Mouse (Mus musculus): ENCODE measurements at regions not wholly inside any gene's neighbourhood (a gene's known extent, or its start where the extent isn't known, plus 50 kb on each side); places are given as distances from the start of the nearest gene placed in this dataset.
"Not testable (repeated sequence)": the region's sequence is repeated elsewhere in the genome, so short reads cannot be mapped to it uniquely, and the experiment has no call there.

DNA sequence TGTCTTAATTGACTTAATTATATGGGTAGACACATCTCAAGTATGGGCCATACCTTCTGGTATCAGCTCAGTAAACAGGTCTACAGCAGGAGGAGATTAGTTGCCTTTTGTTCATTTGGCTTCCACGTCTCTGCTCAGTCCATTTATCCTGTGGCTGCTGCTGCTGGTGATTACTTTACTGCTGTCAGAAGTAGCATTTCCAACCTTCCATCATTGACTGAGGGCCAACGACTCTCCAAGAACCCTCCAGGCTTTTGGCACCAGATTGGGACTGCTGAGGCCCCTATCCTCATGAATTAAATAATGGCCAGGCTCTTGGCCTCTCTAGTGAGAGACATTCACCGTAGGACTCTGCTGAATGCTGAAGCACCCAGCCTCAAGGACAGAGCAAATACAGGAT, 303.0 kb downstream of the Gm11232 start:
- Histone ChIP-seq H3K9ac (replicated peaks; ENCODE audit: low read length, poor library complexity, severe bottlenecking) (no peak overlapping the region), H3K4me1 (ENCODE audit: insufficient read depth, low read length) (no peaks in the 10 kb centered on the region), H3K27ac (ENCODE audit: low read depth, low read length) (no peak overlapping the region), H3K27me3 (ENCODE audit: insufficient read depth, low read length) (no peaks in the 10 kb centered on the region), H3K4me3 (ENCODE audit: low read depth, low read length) (no peak overlapping the region), H3K4me2 (ENCODE audit: low read depth, low read length, poor library complexity, severe bottlenecking) (no peak overlapping the region), H3K9me3 (ENCODE audit: low read length) (no peaks in the 10 kb centered on the region), H3K36me3 (ENCODE audit: insufficient read depth, low read length) (no peaks in the 10 kb centered on the region)
- peak; percentile 78 for DNase-seq (ENCODE audit: low spot score)
- TF ChIP-seq CTCF (IDR thresholded peaks at IDR 0.05), result no peak
- no peak for ATAC-seq (ENCODE audit: low FRiP score)
- 34% methylated on average over 3 of the region's 3 CpGs for whole genome bisulfite sequencing

DNA sequence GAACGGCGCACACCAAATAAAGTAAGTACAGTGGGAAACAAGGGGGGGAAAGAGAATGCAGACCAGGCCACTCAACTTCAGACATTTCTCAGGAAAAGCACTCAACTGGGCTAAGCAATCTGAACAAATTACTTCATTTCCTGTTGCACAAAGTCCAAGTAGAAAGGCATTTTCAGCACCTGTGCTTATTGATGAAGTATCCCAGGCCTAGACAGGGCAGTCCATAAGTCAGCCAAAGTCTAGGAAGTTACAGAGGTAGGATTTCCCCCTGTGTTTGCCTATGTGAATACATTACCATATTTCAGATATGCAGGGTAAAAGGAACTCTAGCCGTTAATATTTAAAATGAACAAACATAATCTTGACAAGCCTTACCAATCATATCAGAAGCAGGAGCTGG, 304.3 kb downstream of the Gm11232 start:
- no peaks in the 10 kb centered on the region for H3K27me3 ChIP-seq (ENCODE audit: insufficient read depth, low read length)
- WGBS, result 88% methylated on average over 3 of the region's 3 CpGs
- TF ChIP-seq CTCF (IDR thresholded peaks at IDR 0.05), result no peak
- no peak for DNase-seq (ENCODE audit: low spot score)
- H3K4me3 ChIP-seq (ENCODE audit: low read depth, low read length), result no peak overlapping the region
- H3K9ac ChIP-seq (replicated peaks; ENCODE audit: low read length, poor library complexity, severe bottlenecking), result no peak overlapping the region
- no peak for ATAC-seq (ENCODE audit: low FRiP score)
- no peak overlapping the region for H3K4me2 ChIP-seq (ENCODE audit: low read depth, low read length, poor library complexity, severe bottlenecking)
- no peak overlapping the region for H3K27ac ChIP-seq (ENCODE audit: low read depth, low read length)
- H3K4me1 ChIP-seq (ENCODE audit: insufficient read depth, low read length), result no peaks in the 10 kb centered on the region
- no peaks in the 10 kb centered on the region for H3K9me3 ChIP-seq (ENCODE audit: low read length)
- H3K36me3 ChIP-seq (ENCODE audit: insufficient read depth, low read length), result no peaks in the 10 kb centered on the region

DNA sequence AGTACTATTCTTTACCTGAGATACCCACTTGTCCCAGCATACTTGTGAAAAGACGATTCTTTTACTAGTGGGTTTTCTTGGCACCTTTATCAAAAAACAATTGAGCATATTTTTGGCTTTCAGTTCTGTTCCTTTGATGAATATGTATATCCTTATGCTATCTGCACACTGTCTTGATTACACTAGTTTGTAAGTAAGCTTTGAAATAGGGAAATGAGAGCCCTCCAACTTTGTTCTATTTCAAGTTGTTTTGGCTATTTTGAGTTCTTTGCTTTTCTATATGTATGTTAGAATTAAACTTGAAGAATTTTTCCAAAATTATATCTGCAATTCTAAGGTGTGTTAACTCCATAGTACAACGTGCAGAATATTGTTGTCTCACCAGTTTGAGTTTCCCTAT, 311.3 kb downstream of the Gm11232 start:
- no peak for ATAC-seq (ENCODE audit: low FRiP score)
- H3K4me1 ChIP-seq (ENCODE audit: insufficient read depth, low read length), result no peaks in the 10 kb centered on the region
- WGBS, result 91% methylated on average over 2 of the region's 2 CpGs
- no peaks in the 10 kb centered on the region for H3K27me3 ChIP-seq (ENCODE audit: insufficient read depth, low read length)
- no peak overlapping the region for H3K27ac ChIP-seq (ENCODE audit: low read depth, low read length)
- H3K36me3 ChIP-seq (ENCODE audit: insufficient read depth, low read length), result no peaks in the 10 kb centered on the region
- no peaks in the 10 kb centered on the region for H3K9me3 ChIP-seq (ENCODE audit: low read length)
- no peak overlapping the region for H3K9ac ChIP-seq (replicated peaks; ENCODE audit: low read length, poor library complexity, severe bottlenecking)
- H3K4me3 ChIP-seq (ENCODE audit: low read depth, low read length), result no peak overlapping the region
- DNase-seq (ENCODE audit: low spot score), result no peak
- TF ChIP-seq CTCF (IDR thresholded peaks at IDR 0.05), result no peak
- H3K4me2 ChIP-seq (ENCODE audit: low read depth, low read length, poor library complexity, severe bottlenecking), result no peak overlapping the region

DNA sequence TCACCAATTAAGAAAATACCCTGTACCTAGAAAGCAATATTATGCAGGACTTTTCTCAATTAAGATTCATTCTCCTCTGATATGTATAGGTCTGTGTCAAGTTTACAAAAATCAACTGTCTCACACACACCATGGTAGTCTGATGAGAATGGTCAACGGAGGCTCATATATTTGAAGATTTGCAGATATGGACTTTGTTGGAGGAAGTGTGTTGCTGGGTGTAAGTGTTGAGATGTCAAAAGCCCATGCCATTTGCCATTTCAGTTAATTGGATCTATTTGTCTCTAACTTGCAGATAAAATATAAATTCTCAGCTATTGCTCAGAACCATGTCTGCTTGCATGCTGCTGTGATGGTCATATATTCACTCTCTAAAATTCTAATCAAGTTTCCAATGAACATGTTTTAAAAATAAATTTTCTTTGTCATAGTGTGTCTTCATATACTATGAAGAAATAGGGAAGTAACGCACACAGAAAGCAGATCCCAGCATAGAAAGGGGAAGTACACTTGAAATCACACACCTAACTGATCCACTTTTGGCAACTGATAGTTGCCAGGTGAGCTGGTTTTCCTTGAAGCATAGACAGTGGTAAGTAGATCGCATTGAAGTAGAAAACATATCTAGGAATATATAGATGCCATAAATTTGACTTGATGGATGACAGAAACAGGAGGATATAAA, 326.4 kb downstream of the Gm11232 start:
- Histone ChIP-seq H3K4me1 (ENCODE audit: insufficient read depth, low read length) (no peaks in the 10 kb centered on the region), H3K9ac (replicated peaks; ENCODE audit: low read length, poor library complexity, severe bottlenecking) (no peak overlapping the region), H3K4me3 (ENCODE audit: low read depth, low read length) (no peak overlapping the region), H3K27ac (ENCODE audit: low read depth, low read length) (no peak overlapping the region), H3K9me3 (ENCODE audit: low read length) (no peaks in the 10 kb centered on the region), H3K36me3 (ENCODE audit: insufficient read depth, low read length) (no peaks in the 10 kb centered on the region), H3K27me3 (ENCODE audit: insufficient read depth, low read length) (no peaks in the 10 kb centered on the region), H3K4me2 (ENCODE audit: low read depth, low read length, poor library complexity, severe bottlenecking) (no peak overlapping the region)
- 94% methylated on average over 3 of the region's 3 CpGs for WGBS
- DNase-seq (ENCODE audit: low spot score), result no peak
- ATAC-seq (ENCODE audit: low FRiP score), result no peak
- no peak for TF ChIP-seq CTCF (IDR thresholded peaks at IDR 0.05)

GRCm38 (mm10) chr4:71422121-71422520, 335.6 kb downstream of the Gm11232 start:
- H3K27me3 ChIP-seq (ENCODE audit: insufficient read depth, low read length); H3K36me3 ChIP-seq (ENCODE audit: insufficient read depth, low read length); H3K27ac ChIP-seq (ENCODE audit: low read depth, low read length); H3K9me3 ChIP-seq (ENCODE audit: low read length); H3K4me3 ChIP-seq (ENCODE audit: low read depth, low read length); H3K9ac ChIP-seq (replicated peaks; ENCODE audit: low read length, poor library complexity, severe bottlenecking); ATAC-seq (ENCODE audit: low FRiP score); H3K4me2 ChIP-seq (ENCODE audit: low read depth, low read length, poor library complexity, severe bottlenecking); DNase-seq (ENCODE audit: low spot score); H3K4me1 ChIP-seq (ENCODE audit: insufficient read depth, low read length): not testable (repeated sequence)
- 93% methylated on average over 7 of the region's 7 CpGs for WGBS

GRCm38 (mm10) chr4:71409867-71410266, 347.9 kb downstream of the Gm11232 start:
- DNase-seq (ENCODE audit: low spot score), result no peak

More at GRCm38 (mm10) chr4:71409867-71410266, 347.9 kb downstream of the Gm11232 start:
- TF ChIP-seq CTCF (IDR thresholded peaks at IDR 0.05), result no peak
- Histone ChIP-seq H3K9me3 (ENCODE audit: low read length) (no peaks in the 10 kb centered on the region), H3K27ac (ENCODE audit: low read depth, low read length) (no peak overlapping the region), H3K36me3 (ENCODE audit: insufficient read depth, low read length) (no peaks in the 10 kb centered on the region), H3K4me3 (ENCODE audit: low read depth, low read length) (no peak overlapping the region), H3K27me3 (ENCODE audit: insufficient read depth, low read length) (no peaks in the 10 kb centered on the region), H3K9ac (replicated peaks; ENCODE audit: low read length, poor library complexity, severe bottlenecking) (no peak overlapping the region), H3K4me1 (ENCODE audit: insufficient read depth, low read length) (no peaks in the 10 kb centered on the region), H3K4me2 (ENCODE audit: low read depth, low read length, poor library complexity, severe bottlenecking) (no peak overlapping the region)
- no peak for ATAC-seq (ENCODE audit: low FRiP score)

All from midbrain, postnatal 0 days (tissue).